Mouse (Mus musculus) cortical plate, adult 2 months (tissue): ENCODE measurements at regions not wholly inside any gene's neighbourhood (a gene's known extent, or its start where the extent isn't known, plus 50 kb on each side); places are given as distances from the start of the nearest gene placed in this dataset.

Experiments used
- H3K27ac ChIP-seq: fragments of 200-500 bp; 2 replicates; pipeline ENCODE4 v1.5.1; 2012; ENCODE audit warnings: low read length, control low read depth, inconsistent platforms; ENCODE audit not compliant: insufficient read depth
- H3K4me1 ChIP-seq: fragments of 200-500 bp; 2 replicates; pipeline ENCODE4 v1.6.1; 2011; ENCODE audit warnings: low read length; ENCODE audit not compliant: control insufficient read depth, insufficient read depth
- H3K4me3 ChIP-seq: fragments of 200-500 bp; 2 replicates; pipeline ENCODE4 v1.5.1; 2011; ENCODE audit warnings: mild to moderate bottlenecking, low read length, control low read depth; ENCODE audit not compliant: insufficient read depth
- CTCF ChIP-seq: fragments of 200-500 bp; IDR thresholded peaks from 2 replicates; pipeline ENCODE4 v1.5.1; 2011; ENCODE audit warnings: mild to moderate bottlenecking, control low read depth, low read length; ENCODE audit not compliant: insufficient read depth; ENCODE audit errors: extremely low read depth
- POLR2A ChIP-seq: fragments of 200-500 bp; IDR thresholded peaks from 2 replicates; pipeline ENCODE4 v1.6.1; 2011; ENCODE audit warnings: mild to moderate bottlenecking, low read length, control low read depth; ENCODE audit not compliant: insufficient read depth; ENCODE audit errors: extremely low read depth

DNA sequence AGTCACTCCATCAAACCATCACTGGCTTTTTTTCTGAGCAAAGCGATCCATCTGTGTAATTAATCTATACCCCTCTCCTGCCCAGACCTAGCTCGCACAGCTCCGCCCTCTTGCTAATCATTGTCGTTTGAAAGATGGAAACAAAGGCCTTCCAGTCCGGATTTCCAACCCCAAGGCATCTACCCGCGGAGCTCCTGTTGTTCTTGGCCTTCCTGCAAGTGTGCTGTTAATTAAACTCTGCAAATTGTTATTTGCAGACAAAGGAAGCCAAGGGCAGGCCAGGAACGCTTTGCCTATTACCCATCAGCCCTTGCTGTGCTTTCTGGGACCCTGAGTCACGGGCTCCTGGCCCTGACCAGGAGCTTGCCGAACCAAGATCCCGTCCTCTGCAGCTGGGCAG is 522.0 kb upstream of the Gm19410 start:
- H3K4me3 ChIP-seq, result no peak overlapping the region
- TF ChIP-seq CTCF (no peak), POLR2A (no peak)
- no peak overlapping the region for H3K27ac ChIP-seq
- no peaks in the 10 kb centered on the region for H3K4me1 ChIP-seq

DNA sequence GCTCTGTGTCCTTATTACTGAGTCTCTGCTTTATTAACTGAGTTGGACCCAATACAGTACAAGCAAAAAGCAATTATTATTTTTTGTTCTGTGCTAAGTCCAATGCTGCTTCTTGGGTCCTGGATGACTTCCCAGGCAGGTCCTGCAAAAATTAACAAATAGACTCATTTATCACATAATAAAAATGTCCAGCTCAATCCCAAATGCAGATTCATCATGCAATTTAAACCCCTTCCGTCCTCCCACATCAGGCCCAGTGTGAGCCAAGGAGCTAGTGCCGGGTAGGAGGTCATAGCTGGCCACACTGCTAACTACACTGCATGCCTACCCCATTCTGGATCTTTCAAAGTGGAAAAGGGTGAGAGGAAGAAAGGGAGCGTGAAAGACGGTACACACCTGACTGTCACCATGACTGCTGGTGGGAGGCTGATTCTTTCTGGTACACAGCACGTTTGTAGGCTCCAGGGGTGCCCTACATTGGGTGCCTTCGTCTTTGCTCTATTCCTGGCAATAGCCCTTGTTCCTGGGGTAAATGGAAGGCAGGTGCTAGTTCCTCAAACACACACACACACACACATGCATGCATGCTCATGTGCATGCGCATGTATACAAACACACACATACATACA is 515.7 kb upstream of the Gm19410 start:
- TF ChIP-seq CTCF (no peak), POLR2A (no peak)
- Histone ChIP-seq H3K27ac (no peak overlapping the region), H3K4me1 (no peaks in the 10 kb centered on the region), H3K4me3 (no peak overlapping the region)

GRCm38 (mm10) chr8:35250641-35251040 is 514.9 kb upstream of the Gm19410 start:
- TF ChIP-seq POLR2A (no peak), CTCF (no peak)
- Histone ChIP-seq H3K27ac (no peak overlapping the region), H3K4me3 (no peak overlapping the region), H3K4me1 (no peaks in the 10 kb centered on the region)

- H3K4me3 ChIP-seq, result no peak overlapping the region
- no peaks in the 10 kb centered on the region for H3K4me1 ChIP-seq
- no peak overlapping the region for H3K27ac ChIP-seq
- TF ChIP-seq POLR2A, result no peak
- TF ChIP-seq CTCF, result no peak
Measured at GRCm38 (mm10) chr8:35253946-35254345, 511.6 kb upstream of the Gm19410 start.

DNA sequence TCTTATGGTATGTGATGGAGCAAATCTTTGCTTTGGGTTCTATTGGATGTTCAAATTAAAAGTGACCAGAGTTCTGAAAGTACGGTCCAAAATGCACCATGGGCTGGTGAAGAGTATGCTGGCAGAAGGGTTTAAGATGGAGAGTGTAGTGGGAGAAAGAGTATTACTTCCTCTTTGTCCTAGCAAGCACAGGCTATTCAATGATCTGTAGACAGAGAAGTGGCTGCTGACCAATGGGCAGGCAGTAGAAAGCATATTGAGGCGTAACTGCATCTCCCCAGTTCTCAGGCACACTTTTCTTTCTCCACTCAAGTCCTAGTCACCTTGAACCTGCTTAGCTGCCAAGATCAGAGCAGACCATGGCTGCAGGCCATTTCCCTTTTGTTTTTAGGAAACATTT is 510.3 kb upstream of the Gm19410 start:
- TF ChIP-seq CTCF (no peak), POLR2A (no peak)
- H3K4me1 ChIP-seq, result no peaks in the 10 kb centered on the region
- H3K27ac ChIP-seq, result no peak overlapping the region
- H3K4me3 ChIP-seq, result no peak overlapping the region

GRCm38 (mm10) chr8:35256958-35257357 is 508.6 kb upstream of the Gm19410 start:
- no peak for TF ChIP-seq POLR2A
- peak; percentile 20; the same call in 1 of the 2 replicates for TF ChIP-seq CTCF
- Histone ChIP-seq H3K27ac (no peak overlapping the region), H3K4me3 (no peak overlapping the region), H3K4me1 (no peaks in the 10 kb centered on the region)

GRCm38 (mm10) chr8:35268221-35268620 is 497.4 kb upstream of the Gm19410 start:
- no peak overlapping the region for H3K27ac ChIP-seq
- H3K4me1 ChIP-seq, result no peaks in the 10 kb centered on the region
- no peak overlapping the region for H3K4me3 ChIP-seq
- TF ChIP-seq POLR2A (no peak), CTCF (no peak)

DNA sequence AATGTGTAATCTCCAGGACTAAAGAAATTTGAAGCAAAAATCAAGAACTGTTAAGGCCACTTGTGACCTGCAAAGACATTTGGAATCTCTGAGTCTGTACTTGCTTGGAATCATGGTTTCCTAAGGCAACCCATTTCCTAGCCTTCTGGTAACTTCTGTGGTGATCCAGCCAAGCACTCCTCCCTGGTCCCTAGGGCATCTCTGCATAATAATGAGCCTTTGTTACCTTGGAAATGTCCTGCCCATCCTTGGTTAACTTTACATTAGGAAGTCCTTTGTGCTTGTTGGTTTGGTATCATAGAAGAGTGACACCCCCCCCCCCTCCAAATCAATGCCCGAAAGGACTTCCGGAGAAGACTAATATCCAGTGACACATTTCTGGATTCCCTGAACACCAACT is 496.6 kb upstream of the Gm19410 start:
- TF ChIP-seq POLR2A (no peak), CTCF (no peak)
- Histone ChIP-seq H3K4me3 (no peak overlapping the region), H3K4me1 (no peaks in the 10 kb centered on the region), H3K27ac (no peak overlapping the region)

GRCm38 (mm10) chr8:35275972-35276371 is 489.6 kb upstream of the Gm19410 start:
- H3K4me1 ChIP-seq, result no peaks in the 10 kb centered on the region
- no peak overlapping the region for H3K4me3 ChIP-seq
- H3K27ac ChIP-seq, result no peak overlapping the region
- TF ChIP-seq CTCF (no peak), POLR2A (no peak)

DNA sequence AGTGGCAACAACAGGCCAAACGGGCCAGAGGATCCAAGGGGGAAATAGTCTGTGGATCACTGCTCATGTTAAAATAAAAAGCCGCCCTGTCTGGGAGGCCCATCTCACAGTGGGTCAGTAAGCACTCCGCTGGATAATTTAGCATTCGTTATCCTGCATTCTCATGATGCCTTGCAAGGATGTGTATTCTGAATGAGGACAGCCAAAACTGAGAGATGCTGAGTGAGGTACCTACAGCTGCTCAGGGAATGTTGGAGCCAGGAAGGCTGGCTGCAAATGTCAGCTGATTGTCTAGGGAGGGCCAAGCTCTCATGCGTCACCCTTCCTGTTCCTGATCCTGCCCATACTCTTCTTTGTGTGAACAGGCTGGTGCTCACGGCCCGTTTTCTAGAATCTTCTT is 489.1 kb upstream of the Gm19410 start:
- Histone ChIP-seq H3K4me1 (no peaks in the 10 kb centered on the region), H3K4me3 (no peak overlapping the region), H3K27ac (no peak overlapping the region)
- TF ChIP-seq POLR2A (no peak), CTCF (no peak)

DNA sequence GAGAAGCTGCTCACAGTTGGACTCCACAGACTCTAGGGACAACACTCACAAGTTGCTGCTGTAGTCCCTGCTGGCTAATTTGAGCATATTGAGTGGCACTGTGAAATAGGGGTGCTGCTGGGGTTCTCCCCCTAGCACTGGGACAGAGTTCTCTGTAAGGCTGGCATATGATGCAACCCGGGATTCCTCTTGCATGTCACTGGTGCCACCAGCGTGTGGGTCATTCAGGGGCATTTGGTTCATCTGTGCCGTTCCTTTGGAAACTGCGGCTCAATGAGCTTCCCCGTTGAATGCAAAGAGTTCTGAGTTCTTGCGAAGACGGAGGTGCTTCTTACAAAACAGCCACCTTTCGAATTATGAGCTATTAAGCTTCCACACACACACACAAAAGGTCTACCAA is 486.6 kb upstream of the Gm19410 start:
- no peak for TF ChIP-seq POLR2A
- TF ChIP-seq CTCF, result no peak
- no peaks in the 10 kb centered on the region for H3K4me1 ChIP-seq
- no peak overlapping the region for H3K27ac ChIP-seq
- no peak overlapping the region for H3K4me3 ChIP-seq
